Mouse (Mus musculus) heart, adult 2 months (tissue): ENCODE measurements around the gene Srgap1.

Experiments
- CTCF ChIP-seq: fragments of 200-600 bp; IDR thresholded peaks from 2 replicates; pipeline ENCODE4 v1.8.1; 2022; ENCODE audit warnings: antibody characterized with exemption, mild to moderate bottlenecking, moderate library complexity
- EP300 ChIP-seq: fragments of 200-500 bp; IDR thresholded peaks from 2 replicates; pipeline ENCODE4 v1.6.1; 2011; ENCODE audit warnings: low read depth, low read length, control low read depth; ENCODE audit not compliant: insufficient read depth

- TF ChIP-seq CTCF, result no peak
- TF ChIP-seq EP300, result no peak
Observed at GRCm38 (mm10) chr10:122020906-122021305, 26.2 kb downstream of the Srgap1 start.
